Mouse (Mus musculus) cerebellum, adult (tissue): ENCODE results near the gene Tmem185b.

Experiments used
- ATAC-seq: cut with Nextera tagmentation; 2 replicates; pipeline ENCODE4 v1.9.2; 2017; ENCODE audit warnings: mild to moderate bottlenecking, moderate library complexity, mixed read lengths; ENCODE audit not compliant: insufficient number of reproducible peaks, low FRiP score, low TSS enrichment

The Tmem185b gene

DNA sequence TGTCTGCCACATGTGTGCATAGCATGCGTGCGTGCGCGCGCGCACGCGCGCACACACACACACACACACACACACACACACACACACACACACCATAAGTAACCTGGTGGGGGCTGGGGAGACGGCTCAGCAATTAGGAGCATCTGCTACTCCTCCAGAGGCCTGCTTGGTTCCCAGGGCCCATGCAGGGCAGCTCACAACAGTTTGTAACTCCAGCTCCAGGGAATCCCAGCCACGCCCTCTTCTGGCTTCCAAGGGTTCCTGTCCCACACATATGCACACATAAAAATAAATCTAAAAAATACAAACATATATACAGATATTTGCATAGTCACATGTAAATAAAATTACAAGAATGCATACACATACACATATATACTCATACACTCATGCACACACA, 23.2 kb upstream of the Tmem185b start:
- no peak for ATAC-seq

DNA sequence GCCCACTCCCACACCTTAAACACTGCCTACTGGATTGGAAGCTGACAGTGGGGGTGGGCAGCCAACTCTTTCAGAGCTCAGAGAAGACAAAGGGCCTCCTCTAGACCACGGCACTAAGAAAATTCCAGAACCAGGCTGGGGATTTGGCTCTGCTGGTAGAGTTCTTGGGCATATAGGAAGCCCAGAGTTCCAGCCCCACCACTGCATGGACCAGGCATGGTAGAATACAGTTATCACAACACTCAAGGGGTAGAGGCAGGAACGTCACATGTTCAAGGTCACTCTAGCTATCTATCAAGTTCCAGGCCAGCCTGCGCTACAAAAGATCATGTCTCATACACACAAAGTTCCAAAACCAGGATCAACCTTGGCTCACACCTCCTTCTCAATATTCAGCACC, 22.8 kb upstream of the Tmem185b start:
- no peak for ATAC-seq

DNA sequence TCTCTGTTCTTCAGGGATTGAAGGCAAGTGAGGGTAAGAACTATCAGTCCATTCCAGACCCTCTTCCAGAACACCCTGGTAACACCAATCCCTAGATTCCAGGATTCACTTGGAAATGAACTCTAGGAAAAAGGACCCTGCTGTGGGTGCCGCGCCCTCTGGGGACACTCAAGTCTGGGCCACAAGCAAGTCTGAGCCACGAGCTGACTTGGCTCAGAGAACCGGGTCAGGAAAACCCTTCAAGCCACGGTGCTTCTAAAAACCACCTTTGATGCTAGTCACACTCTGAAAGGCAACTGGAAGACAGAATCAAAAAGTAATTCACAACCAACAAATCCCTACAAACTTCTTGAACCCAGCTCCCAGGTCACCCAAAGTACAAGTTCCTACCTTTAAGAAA, 22.2 kb upstream of the Tmem185b start:
- no peak for ATAC-seq

DNA sequence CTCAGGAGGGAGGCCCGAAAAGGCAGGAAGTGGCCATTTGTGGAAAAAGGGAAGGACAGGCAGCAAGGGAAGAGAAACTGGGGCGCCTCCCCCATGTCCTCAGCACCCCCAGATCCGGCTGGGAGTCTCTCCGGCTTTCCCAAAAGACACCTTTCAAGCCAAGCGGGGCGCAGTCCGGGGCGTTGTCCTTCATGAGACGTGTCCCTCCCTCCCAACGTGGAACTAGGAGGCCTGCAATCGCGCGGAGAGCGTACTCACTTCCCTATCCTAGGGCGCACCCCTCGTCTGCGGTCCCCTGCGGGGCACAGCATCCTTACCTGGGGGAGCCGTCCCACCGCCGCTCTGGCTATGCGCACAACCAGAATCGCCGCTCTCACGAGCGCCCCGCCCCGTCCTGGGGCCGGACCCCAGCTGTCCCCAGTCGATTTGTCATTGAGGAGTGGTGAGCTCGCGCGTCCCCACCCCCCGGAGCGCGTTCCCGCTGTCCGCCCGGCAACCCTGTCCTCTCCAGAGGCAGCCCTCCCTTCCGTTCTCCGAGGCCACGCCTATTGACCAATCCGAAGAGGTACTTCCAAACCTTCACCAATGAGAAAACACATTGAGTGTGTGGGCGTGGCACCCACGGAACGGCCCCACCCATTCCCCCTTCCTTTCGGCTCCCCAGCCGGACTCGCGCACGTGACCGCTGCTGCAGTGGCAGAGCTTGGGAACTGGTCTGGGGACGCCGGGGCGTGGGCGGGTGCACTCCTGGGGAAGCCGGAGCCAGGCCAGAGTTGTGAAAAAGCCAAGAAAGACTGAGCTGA, 21.5 kb upstream of the Tmem185b start, which contains the start of gene Ralb:
TSS of gene Ralb (minus strand) at position 535 of the 803 bp plus-strand sequence.
- ATAC-seq, result peak; percentile 94

DNA sequence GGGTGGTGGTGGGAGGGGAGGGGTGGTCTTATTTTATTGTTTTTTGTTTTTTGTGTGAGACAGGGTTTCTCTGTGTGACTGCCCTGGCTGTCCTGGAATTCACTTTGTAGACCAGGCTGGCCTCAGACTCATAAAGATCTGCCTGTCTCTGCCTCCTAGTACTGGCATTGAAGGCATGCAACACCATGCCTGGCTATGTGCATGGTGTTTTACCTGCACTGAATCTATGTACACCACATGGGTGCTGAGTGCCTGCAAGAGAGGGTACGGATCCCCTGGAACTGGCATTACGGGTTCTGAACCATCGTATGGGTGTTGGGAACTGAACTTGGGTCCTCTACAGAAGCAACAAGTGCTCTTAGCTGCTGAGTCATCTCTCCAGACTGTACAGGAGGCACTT, 20.0 kb upstream of the Tmem185b start:
- no peak for ATAC-seq

DNA sequence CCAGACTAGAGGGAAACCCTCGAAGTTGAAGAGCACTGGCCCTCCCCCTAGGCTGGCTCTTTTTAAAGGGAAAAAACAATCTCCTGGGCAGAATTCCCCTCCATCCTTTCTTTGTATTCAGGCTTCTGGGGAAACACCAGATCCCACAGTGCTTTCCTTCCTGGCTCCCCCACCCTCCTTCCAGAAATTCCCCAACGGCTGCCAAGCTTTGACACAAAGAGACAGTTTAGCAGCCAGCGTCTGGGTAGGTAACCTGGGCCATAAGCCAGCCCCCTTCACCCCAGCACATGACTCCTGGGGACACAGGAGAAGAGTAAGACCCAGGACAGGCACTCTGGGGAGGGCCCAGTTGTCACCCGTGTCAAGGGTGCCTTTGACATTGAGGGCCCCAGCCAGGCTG, 17.4 kb upstream of the Tmem185b start:
- no peak for ATAC-seq

DNA sequence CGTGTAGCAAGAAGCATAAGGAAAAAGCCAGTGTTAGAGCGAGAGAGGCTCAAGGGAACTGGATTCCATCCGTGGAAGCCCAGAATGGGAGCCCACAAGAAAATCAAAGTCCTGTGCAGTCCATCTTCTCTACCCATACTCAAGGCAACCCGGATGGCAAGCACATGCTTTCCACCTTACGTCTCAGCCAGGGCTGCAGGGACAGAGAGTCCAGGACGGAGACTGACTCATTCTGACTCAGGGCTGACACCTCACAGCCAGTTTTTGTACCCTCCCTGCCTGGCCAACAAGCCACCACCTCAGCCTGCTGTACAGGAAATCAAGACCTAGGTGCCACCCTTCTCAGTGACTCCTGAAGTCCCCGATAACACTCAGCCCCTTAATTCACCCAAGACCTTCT, 16.5 kb upstream of the Tmem185b start:
- no peak for ATAC-seq

DNA sequence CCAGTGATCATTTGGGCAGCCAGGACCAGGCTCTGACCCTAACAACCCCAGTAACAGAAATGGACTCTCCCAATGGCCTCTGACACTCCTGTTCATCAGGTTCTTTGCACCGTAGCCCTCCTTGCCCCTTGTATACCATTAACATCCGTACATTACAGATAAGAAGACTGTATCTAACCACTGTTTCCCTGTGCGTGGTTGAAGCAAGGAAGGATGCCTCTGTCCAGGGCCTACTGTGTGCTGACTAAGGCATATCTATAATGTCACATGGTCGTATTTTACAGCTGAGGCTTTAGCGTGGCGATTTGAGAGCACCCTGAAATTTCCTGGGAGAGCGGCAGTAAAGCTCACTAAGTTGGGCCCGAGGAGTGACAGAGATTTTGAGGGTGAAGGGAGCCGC, 15.6 kb upstream of the Tmem185b start:
- ATAC-seq, result no peak

DNA sequence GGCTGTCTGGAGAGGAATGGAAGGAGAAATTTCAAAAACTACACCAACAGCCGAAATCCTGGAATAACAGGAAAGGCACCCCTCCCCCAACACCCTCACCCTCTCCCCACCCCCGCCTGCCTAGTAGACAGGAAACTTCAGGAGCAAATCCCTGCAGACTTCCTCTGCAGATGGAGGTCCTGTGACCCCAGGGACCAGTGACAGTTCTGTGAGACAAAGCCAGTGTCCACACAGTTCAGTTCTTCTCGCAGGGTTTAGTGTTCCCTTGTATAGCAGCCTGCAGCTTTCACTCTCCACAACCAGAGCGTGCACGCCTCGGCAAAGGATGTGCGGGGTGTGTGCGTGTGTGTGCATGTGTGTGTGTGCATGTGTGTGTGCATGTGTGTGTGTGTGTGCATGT, 15.1 kb upstream of the Tmem185b start:
- ATAC-seq, result no peak

DNA sequence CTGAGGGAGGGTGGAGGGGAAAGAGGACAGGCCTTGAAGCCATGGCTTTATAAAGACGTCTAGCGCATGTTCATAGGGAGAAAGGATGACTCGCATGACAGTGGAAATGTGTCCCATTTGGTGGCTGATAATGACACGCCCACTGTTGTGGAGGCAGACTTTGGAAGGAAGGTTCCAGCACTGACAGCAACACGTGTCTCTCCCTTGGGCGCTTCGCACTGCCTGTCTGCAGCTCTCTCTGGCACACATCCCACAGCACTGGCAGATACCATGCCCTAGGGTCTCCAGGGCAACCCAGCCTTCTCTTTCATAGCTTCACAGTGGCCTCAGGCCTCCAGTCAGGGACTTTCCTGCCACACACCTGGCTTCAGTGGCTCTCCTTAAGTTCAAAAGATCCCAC, 7.9 kb upstream of the Tmem185b start:
- ATAC-seq, result no peak

DNA sequence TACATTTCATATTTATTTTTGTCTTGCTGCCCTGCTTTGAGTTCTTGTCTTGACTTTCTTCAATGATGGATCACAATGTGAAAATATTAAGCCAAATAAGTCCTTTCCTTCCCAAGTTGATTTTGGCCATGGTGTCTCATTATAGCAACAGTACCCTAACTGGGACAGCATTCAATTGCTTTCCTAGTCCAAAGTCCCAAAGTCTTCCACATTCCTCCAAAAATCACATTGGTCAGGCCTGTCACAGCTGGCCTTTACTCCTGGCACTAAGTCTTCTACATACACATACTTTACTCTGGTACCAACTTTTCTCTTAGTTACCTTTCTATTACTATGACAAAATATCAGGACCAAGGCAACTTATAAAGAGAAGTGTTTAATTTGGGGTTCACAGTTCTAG, 7.2 kb upstream of the Tmem185b start:
- no peak for ATAC-seq

DNA sequence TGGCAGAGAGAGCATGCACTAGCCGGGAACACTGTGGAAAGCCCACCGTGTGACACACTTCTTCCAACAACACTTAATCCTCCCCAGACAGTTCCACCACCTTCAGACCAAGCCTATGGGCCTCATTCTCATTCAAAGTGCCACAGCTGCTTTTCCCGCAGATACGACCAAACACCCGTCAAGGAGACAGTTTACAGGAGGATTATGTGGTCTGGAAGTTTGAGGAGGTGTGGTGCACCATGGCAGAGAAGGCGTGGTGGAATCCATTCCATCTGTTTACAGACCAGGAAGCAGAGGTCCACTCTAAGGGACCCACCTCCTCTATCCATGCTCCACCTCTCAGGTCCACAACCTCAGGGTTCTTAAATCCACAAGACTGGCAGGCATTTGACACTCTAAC, 6.7 kb upstream of the Tmem185b start:
- no peak for ATAC-seq

DNA sequence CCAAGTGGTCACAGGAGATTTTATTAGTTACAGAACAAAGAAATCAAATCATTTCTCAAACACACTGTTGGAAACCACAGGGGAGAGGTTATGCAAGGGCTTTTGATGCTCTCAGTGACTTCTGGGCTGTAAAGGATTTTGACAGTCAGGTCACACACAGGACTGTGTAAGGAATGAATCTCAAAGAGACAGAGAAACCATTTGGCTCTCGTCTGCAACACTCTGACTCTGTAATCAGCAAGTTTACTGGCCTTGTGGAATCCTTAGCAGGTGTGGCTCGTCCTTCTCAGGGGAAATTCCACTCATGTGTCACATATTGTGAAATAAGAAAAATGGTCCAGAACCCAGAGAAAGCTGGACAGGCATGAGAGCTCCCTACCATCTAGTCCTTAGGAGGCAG, 4.9 kb upstream of the Tmem185b start:
- ATAC-seq, result no peak

DNA sequence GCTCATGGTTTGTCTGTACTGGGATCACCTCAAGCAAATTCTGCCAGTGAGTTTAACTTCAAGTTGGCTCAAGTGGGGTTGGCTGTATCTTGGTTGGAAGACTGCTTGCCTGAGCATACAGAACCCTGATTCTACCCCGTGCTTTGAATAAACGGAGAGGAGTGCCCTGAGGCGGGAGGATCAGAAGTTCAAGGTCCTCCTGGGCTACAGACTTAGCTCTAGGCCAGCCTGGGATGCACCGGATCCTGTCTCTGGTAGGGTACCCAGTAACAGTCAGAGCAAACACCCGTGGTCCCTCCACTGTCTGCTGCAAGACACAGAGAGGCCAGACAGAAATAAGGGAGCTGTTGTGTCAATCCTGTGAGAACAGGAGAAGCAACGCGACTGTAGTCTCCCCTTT, 4.3 kb upstream of the Tmem185b start:
- no peak for ATAC-seq

DNA sequence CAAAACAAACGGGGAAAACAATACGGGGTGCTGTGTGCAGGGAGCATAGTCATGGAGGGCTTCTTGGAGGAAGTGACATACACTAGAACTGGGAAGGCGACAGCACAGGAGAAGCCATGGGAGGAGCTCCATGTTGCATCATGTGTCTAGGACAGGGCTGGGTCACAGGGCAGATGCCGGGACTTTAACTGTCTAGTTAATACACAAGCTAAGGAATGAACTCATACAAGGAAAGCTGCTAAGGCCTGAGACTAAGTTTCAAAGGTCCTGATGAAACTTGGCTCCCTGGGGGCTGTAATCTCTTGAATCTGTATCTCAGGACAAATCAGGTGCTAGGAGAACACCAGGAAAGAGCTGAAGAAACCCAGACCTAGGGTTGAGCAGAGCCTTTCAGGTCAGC, 3.2 kb upstream of the Tmem185b start:
- no peak for ATAC-seq

DNA sequence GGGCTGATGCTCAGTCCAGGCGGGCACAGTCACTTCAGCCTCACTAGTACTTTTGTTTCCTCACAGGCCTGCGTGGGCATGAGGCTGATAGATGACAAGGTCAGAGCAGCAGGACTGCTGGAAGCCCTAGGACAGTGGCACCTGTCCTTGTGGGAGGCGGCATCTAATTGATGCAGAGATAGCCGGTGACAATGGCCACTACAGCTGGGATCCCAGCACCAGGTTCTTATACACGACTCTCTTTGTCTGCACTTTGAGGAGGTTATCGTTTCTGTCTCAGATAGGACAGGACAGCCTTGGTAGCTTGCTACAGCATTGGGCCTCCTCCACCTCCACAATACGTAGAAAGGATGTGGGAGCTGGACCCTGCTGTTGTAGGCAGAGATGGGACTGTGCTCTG, 2.6 kb upstream of the Tmem185b start:
- ATAC-seq, result no peak

DNA sequence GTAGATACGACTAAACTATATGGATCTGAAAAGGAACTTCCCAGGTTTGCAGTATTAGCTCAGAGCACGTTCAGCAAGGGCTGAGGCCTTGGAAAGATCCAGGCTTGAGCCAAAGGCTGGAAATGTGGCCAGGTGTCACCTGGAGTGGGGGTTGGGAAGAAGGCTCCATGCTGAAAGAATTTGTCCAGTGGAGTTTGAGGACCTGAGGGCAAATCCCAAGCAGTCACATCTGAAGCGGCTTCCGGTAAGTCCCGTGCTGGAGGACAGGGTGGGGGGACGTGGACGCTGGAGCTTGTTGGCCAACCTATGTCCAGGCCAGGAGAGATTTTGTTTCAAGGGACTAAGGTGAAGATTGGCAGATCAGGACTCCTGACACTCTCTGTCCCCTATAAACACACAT, 2.1 kb upstream of the Tmem185b start:
- no peak for ATAC-seq

DNA sequence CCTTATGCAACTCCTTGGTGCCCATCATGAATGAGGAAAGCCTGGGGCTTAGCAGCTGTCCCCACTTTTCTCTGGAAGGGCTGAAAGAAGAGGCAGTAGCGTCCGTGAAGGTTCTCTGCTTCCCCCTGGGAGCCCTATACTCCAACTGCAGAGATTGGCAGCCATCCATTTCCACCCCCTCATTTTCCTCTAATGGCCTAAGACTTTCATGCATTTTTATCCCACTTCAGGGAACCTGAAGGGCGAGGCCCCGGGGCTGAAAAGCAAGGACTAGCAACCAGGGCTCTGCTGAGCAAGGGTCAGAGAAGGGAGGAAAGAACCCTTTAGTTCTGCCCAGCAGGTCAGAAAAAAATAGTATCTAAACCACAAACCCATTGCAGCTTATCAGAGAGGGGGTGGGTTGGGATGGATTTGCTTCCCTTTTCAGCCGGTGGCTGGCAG, 936 bp upstream of the Tmem185b start:
- ATAC-seq, result no peak

DNA sequence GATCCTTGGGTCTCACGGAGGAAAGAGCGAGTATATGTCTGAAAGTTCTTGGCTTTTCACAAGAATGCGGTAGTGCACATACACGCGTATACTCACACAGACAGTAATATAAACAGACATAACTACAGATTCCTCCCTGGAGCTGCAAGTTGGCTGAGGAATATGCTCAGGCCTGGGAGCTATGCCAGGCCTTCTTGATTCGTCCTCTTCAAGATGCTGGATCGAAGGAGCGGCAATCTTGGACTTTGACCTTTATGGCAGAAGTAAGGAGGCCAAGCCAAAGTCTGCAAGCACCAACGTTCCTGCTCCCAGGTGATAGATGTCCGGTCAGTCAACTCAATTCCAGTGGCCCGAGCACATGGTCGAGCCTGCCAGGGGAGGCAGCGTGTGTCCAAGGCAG, 5.0 kb downstream of the Tmem185b start:
- ATAC-seq, result no peak

DNA sequence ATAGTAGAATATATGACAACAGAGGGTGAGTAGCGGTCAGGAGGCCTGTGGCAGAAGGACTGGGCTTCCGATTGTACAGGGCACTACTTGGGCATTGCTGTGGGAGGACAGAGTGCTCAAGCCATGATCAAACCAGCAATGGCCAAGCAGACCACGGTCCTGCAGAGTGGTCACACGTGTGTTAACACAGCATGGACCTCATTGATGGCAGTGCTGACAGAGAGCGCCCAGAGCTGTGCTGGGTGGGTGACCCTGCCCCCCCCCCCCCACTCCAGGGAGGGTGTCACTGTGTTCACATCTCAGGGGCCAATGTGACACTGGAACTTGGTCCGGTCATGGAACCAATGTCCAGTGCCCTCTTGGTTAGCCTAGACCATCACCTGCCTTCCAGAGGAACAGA, 6.2 kb downstream of the Tmem185b start:
- ATAC-seq, result no peak

DNA sequence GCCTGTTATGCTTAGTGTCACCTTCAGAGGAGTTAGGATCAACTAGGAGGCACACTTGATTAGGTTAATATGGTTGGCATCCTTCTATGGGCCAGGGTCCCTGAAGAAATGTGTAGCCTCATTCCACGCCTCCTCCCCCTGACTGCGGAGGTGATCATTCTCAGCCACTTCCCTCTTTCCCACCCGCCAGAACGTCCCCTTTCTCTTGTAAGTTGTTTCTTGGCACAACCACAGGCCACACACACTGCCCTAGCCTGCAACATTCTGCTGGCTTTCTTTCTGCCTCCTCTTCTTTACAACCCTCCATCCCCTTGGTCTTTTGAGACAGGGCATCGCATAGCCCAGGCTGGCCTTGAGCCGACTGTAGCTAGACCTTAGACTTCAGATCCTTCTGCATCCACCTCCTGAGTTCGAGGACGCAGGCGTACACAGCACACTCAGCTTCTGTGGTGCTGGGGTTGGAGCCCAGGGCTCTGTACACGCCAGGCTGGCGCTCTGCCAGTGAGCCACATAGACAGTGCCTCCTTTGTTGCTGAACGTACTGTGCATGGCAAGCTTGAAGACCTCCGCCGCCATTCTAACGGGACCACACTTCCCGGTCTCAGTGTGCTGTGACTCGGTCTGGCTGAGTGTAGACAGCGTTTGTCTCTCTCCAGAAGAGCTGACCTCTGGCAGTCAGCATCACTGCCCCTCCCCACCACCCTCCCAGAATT, 7.3 kb downstream of the Tmem185b start:
- ATAC-seq, result no peak

DNA sequence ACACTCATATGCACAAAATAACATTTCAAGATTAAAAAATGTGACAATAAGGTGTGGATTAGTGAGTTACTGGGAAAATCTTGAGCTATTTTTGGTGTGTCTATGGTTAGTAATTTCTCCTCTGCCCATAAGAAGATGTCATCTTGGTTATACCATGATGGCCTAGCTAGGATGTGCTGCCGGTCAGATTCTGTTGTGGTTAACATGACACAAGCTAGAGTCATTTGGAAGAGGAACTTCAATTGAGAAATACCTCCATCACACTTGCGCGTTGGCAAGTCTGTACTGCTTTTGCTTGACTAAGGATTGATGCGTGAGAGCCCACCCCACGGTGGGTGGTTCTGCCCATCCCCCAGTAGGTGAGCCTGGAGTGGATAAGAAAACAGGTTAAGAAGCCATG, 8.4 kb downstream of the Tmem185b start:
- ATAC-seq, result no peak
